Mouse (Mus musculus) kidney, postnatal 25 days (tissue): ENCODE results near the gene Terf2ip.
A peak's percentile ranks its signal among the peaks of the same experiment; 100 is the strongest.

Experiments used
- DNase-seq, 2 experiments: peaks; one replicate each; pipeline ENCODE4 v3.0.0; 2021; ENCODE audit warnings: mixed read lengths in 2 of 2

The Terf2ip gene

DNA sequence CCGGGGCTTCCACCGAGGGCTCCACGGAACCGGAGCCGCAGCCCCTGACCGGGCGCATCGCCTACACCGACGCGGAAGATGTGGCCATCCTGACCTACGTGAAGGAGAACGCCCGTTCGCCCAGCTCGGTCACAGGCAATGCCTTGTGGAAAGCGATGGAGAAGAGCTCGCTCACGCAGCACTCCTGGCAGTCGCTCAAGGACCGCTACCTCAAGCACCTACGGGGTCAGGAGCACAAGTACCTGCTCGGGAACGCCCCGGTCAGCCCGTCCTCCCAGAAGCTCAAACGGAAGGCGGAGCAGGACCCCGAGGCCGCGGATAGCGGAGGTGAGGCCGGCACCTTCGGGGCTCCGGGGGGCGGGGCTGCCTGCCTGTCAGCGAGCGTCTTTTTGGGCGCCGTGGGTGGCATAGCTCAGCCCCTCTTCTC lies 631 bp downstream of the Terf2ip start:
- peak; percentile 50 to 78 for DNase-seq

DNA sequence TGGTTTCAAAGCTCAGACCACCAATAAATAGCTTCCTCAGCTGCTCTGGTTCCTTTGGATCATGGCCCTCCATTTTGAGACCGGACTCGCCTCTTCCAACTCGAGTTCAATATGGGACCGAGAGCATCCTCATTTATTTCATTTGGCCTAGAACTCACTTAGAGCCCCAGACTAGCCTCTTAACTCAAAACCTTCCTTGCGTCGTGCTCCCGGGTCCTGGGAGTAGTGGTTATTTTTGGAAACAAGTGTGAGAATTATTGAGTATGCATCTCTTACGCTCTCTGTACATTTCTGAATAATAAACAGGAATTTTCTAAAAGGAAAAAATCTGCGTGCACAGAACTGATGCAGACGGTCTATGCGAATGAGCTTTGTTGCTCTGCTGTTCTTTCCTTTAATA lies 3.7 kb downstream of the Terf2ip start, which contains the start of gene Gm6793:
Gene Gm6793 (minus strand): TSS at position 101 of the 400 bp plus-strand sequence.
- no peak for DNase-seq

GRCm38 (mm10) chr8:112029455-112029854 lies 18.3 kb downstream of the Terf2ip start:
- no peak for DNase-seq

DNA sequence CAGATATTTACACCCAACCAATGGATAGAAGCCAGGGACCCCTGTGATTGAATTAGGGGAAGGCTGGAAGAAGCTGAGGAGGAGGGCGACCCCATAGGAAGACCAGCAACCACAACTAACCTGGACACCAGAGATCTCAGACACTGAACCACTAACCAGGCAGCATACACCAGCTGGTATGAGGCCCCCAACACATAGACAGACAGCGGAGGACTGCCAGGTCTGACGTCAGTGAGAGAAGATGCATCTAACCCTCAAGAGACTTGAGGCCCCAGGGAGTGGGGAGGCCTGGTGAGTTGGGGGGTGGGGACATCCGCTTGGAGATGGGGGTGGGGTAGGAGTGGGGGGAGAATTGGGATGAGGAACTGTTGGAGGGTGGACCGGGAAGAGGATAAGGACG lies 19.5 kb downstream of the Terf2ip start:
- no peak for DNase-seq

GRCm38 (mm10) chr8:112033071-112033470 lies 21.9 kb downstream of the Terf2ip start:
- DNase-seq = no peak

- DNase-seq = peak in 1 of 2 experiments; percentile 53
Observed at GRCm38 (mm10) chr8:112034603-112035002, 23.4 kb downstream of the Terf2ip start.

GRCm38 (mm10) chr8:112037521-112037920 lies 26.3 kb downstream of the Terf2ip start:
- no peak for DNase-seq

- no peak for DNase-seq
Observed at GRCm38 (mm10) chr8:112045182-112045581, 34.0 kb downstream of the Terf2ip start.

DNA sequence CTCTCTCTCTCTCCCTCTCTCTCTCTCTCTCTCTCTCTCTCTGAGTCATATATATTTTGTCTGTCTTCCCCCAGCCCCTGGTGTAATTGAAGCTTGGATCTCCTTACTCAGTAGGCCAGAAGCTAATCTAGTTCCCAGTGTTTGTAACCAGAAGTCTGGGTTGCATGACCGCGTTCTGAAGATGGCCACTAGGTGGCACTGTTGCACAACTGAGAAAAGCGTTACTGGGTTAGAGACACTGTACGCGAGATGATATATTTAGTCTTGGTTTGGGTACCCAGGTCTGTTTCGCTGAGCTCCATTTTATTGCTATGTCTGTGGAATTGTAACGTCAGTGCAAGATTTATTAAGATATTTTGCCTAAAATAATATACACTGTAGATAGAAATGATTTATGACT lies 34.7 kb downstream of the Terf2ip start:
- DNase-seq = peak; percentile 74 to 85

DNA sequence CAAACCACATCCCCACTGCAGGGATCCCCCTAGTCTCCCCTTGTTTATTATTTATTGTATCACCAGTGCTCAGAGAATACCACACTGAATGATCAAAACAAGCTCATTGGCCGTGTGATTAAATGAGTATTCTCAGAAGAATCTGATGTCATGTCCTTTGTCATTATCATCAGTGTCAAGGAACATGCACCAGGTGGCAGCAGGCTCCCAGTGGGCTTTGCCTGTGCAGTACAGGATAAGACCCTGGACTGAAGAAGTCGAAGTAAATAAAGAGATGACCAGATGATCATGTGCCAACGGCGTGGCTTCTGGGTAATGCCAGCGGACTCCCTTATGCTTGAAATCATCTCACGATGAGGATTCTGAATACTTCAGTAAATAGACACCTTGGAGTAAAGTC lies 37.1 kb downstream of the Terf2ip start:
- DNase-seq = no peak

DNA sequence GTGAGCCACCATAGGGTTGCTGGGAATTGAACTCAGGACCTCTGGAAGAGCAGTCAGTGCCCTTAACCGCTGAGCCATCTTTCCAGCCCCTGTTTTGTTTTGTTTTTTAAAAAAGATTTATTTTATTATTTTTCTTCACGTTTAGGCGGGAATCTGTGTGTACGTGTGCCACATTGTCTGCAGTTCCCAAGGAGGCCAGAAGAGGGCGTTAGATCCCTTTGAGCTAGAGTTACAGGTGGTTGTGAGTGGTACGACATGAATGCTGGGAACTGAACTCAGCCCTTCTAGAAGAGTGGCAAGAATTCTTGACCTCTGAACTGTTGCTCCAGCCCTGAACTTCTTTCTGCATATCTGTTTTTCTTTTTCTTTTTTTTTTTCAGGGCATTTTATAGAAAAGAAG lies 38.8 kb downstream of the Terf2ip start:
- DNase-seq = no peak

- DNase-seq = no peak
Observed at GRCm38 (mm10) chr8:112051537-112051936, 40.3 kb downstream of the Terf2ip start.

- no peak for DNase-seq
Observed at GRCm38 (mm10) chr8:112054456-112054855, 43.3 kb downstream of the Terf2ip start.

- DNase-seq = peak in 1 of 2 experiments; percentile 24
Observed at GRCm38 (mm10) chr8:112061372-112061771, 50.2 kb downstream of the Terf2ip start.
